Mouse (Mus musculus) heart, adult 2 months (tissue): ENCODE results near the gene Unc5c.

ENCODE experiments used
- CTCF ChIP-seq: fragments of 200-600 bp; IDR thresholded peaks from 2 replicates; pipeline ENCODE4 v1.8.1; 2022; ENCODE audit warnings: antibody characterized with exemption, mild to moderate bottlenecking, moderate library complexity
- POLR2A ChIP-seq: fragments of 200-500 bp; IDR thresholded peaks from 2 replicates; pipeline ENCODE4 v1.6.1; 2011; ENCODE audit warnings: mild to moderate bottlenecking, low read depth, low read length, control low read depth; ENCODE audit not compliant: insufficient read depth

DNA sequence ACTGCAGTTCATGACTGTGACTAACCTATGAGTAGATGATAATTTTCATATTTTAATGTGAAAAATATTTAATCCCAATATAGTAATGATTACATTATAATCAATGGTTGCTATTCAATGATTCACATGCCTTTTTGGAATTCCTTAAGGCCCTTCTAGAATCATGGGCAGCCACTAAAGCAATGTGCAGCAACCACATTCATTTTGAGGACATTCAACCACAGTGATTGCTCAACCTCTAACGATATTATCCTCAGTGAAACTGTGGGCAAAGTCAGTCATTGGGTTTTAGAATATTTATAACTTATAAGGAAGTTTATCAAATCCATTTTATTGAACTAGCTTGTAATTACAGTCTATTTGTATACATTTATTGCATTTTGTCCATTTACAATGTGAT lies 87.9 kb downstream of the Unc5c start:
- TF ChIP-seq CTCF (no peak), POLR2A (no peak)
